Mouse (Mus musculus) olfactory bulb, adult 2 months (tissue): ENCODE measurements around the gene 6430548M08Rik.

Experiments used
- CTCF ChIP-seq: fragments of 200-500 bp; IDR thresholded peaks from 2 replicates; pipeline ENCODE4 v1.5.1; 2012; ENCODE audit warnings: low read depth, mild to moderate bottlenecking, low read length, moderate library complexity; ENCODE audit not compliant: insufficient read depth
- POLR2A ChIP-seq: fragments of 200-500 bp; IDR thresholded peaks from 2 replicates; pipeline ENCODE4 v1.6.1; 2012; ENCODE audit warnings: mild to moderate bottlenecking, low read depth, low read length, moderate library complexity; ENCODE audit not compliant: insufficient read depth

- no peak for TF ChIP-seq CTCF
- TF ChIP-seq POLR2A = no peak
These were observed 76.3 kb downstream of the 6430548M08Rik start for GRCm38 (mm10) chr8:120190107-120190809.
